Mouse (Mus musculus) urinary bladder, adult 18-20 months (tissue): Measurements from ENCODE around the gene Gaa.
"Not testable (repeated sequence)": the region's sequence is repeated elsewhere in the genome, so short reads cannot be mapped to it uniquely, and the experiment has no call there.

ENCODE experiments used
- DNase-seq, 2 experiments: peaks; one replicate each; pipeline ENCODE4 v3.0.0; 2022; ENCODE audit warnings: low spot score in 2 of 2, mixed read lengths in 2 of 2

The Gaa gene

DNA sequence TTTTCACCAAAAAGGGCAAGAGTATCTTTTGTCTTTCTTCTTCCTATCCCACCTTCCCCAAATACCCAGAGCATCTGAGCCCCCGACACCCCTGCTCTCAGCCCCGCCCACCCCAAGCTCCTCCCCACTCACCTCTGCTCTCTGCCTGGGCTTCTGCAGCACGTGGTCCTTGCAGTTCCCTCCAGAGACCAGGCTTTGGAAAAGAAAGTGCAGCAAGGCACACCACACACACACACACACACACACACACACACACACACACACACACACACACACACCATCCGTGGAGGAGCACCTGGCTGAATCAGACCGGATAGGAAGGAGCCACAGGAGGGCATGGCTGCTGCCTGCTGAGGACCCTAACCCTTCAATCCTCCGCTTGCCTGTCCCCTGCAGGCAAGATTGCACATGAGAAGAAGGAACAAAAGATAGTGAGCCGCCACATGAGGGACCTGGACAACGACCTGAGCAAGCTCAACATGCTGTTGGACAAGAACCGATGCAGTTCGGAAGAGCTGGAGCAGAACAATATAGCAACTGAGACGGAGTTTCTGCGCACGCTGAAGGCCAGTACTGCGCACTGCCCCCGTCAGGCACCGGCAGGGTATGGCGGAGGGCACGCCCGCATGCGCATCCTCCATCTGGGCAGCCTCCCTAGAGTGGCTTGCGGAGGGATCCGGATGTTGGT is 14.7 kb upstream of the Gaa start:
- no peak for DNase-seq

DNA sequence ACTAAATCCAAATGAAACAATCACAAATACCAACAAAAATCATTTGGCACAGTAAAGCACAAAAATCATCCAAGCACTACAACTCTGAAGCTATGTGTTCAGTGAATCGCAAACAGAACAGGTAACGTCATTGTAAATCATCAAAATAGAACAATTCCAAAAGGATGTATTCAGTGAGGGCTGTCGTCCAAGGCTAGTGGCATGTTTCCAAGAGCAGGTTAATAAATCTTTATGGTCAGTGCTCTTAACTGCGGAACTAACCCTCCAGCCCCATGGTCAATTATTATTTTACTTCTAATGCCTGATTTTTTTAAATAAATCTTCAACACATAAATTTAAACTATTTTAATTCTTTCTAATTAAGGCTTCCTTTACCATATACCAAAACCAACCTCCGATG is 11.1 kb upstream of the Gaa start:
- not testable (repeated sequence) for DNase-seq

DNA sequence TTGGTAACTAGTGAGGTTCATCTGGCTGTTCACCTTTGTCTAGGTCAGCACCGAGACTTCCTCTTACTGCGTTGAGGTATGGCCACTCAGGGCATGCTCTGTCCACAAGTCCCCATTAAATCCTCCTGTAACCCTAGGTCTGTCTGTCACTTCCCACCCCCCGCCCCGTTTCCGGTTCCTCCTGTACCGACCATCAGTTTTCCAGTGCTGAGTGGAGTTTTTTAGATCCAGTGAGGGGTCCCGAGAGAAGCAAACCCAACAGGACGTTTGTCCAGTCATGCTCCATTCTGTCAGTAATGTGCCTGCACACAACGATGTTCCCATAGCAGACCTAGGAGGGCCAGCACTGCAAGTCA is 9.5 kb upstream of the Gaa start:
- DNase-seq, result no peak

DNA sequence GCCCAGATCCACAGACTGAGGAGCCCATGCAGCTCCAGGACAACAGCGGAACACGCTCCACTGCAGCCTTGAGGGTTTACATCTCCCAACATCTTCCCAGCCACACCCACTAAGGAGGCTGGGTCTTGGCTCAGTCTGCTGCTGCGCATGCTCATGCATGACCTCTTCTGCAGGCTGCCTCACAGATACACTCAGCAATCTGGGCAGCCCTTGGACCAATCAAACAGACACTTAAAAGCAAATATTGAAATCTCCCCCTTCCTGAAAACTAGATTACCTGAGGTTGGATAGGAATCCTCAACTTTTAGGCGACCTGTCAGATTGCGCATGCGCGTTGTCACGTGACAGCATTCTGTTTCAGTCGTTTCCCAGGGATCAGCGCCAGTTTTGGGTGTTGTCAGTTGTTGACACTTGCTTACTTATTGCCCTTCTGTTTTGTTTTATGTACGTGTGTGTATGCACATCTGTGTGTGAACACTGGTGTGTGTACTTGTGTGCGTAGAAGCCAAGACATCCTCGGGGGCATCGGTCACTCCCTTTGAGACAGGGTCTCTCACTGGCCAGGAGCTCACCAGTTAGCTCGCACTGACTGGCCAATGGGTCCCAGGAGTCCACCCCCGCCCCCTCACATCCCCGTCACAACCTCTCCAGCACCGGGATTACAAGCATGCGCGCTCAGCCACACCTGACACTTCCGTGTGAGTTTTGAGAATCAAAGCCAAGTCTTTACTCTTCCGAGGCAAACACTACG is 8.9 kb upstream of the Gaa start:
- peak; percentile 37 to 56 for DNase-seq

DNA sequence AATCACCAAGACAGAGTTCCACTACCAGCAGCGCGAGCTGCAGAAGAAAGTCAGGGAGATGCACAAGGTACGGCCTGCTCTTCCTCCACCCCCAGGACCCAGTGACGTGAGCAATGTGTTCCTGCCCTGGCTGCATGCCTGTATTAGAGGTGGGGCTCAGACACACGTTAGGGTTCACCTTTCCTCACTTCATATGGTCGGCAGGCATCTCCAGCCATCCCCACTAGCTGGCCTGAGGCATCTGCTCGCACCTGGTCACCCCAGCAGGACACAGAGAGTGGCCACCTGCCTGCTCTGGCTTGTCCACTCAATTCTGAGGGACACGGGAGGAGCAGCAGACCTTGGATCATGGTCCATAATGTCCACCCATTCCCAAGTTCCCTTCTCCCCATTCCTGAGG is 7.7 kb upstream of the Gaa start:
- DNase-seq, result no peak

DNA sequence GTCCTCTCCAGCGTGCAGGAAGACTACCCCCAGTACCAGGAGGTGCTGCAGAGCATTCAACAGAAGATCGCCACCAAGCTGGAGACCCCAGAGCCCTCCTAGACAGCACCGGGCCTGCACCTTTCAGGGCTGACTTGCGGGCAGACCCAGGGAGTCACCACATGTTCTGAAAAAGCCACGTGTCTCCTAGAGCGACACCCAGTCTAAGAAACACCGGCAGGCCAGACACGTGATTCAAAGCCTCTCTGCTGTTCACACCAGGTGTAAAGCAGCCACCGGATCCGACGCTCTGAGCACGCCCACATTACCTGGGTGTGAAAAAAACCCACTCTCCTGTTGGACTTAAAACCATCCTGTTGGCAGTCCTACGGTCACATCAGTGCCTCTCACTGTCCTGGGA is 3.3 kb upstream of the Gaa start:
- no peak for DNase-seq

DNA sequence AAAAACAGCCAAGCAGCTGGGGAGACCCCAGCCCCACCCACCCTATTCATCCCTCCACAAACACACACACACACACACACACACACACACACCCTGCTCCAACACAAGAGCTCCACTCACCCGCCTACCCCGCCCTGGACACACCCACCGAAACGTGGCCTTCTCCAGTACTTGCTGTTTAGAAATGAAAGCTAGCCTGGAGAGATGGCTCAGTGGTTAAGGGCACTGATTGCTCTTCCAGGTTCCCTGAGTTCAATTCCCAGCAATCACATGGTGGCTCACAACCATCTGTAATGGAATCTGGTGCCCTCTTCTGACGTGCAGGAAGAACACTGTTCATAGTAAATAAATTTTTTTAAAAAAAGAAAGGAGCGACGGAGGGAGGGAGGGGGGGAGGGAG is 1.9 kb upstream of the Gaa start:
- no peak for DNase-seq

DNA sequence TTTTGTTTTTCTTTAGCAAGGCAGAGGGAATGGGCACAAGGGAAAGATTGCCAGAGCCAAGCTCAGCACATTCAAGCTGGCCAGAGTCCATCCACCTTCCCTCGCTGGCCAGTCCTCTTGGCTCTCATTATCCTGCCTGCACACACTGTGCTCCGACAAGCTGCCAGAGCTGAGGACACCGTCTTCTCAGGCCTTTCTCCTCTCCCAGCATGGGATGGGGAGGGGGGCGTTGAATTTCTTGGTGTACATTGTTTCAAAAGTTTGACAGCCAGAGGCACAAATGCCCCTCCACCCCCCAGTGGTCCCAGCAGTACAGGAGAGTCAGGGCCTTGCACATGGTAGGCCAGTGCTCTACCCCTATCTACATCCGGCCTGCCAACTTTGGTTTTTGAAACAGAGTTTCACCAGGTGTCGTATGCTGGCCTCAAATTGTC is 429 bp upstream of the Gaa start:
- no peak for DNase-seq

DNA sequence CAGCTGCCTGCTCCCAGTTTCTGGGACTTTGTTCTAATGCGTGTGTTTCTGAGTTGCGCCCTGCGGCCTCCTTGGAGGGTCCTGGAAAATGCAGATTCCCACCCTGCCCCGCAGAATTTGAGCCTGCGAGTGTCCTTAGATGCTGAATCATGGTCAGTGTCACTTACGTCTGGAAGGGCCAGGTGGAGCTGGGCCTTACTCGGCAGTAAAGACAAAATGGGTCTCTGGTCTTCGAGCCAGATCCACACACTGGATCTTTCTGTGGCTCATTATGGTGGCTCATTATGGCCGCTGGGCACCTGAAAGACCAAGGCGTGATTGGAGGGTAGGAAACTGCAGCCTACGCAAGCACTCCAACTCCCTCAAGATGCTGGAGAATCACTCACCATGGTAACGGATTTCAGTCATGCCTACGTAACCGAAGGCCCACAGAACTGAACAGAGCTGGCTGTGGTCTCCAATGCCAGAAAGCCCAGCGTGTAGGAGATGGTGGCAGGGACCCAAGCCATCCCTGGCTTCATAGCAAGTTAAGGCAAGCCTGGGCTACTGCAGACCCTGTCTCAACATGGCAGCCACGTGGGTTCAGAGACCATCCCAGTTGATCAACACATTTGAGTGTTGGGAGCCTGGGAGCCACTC is 989 bp downstream of the Gaa start:
- no peak for DNase-seq

DNA sequence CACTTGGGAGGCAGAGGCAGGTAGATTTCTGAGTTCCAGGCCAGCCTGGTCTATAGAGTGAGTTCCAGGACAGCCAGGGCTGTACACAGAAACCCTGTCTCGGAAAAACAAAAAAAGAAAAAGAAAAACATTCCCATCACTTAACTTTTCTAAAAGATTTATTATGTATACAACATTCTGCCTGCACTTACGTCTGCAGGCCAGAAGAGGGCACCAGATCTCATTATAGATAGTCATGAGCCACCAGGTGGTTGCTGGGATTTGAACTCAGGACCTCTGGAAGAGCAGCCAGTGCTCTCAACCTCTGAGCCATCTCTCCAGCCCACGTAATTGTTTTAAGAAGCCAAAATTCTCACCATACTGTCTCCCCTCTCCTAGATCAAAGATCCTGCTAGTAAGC is 4.8 kb downstream of the Gaa start:
- DNase-seq, result not testable (repeated sequence)

DNA sequence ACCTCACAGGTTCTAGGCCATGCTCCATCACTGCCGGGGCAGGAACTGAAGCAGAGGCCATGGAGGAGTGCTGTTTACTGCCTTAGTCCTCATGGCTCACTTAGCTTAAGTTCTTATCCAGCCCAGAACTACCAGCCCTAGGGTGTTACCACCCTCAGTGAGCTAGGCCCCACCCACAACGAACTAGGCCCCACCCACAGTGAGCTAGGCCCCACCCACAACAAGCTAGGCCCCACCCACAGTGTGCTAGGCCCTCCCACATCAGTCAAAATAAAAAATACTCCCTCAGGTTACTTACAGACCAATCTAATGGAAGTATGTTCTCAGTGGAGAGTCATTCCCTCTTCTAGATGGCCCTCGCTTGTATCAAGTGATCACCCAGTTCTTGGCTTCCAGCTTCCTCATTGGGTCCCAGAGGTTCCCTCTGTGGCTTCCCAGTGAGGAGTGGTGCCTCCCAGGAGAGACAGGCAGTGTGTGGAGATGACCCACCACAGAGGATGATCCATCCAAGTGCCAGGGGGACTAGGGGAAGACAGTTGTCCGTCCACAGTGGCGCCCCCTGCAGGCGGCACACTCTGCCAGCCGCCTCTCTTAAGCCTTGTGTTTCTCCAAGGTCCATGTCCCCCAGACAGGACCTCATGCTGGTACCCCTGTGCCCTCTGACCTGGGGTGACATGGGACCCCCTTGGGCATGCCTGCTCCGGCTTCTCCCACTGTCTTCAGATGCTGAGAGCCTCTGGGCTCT is 5.7 kb downstream of the Gaa start:
- DNase-seq, result no peak

DNA sequence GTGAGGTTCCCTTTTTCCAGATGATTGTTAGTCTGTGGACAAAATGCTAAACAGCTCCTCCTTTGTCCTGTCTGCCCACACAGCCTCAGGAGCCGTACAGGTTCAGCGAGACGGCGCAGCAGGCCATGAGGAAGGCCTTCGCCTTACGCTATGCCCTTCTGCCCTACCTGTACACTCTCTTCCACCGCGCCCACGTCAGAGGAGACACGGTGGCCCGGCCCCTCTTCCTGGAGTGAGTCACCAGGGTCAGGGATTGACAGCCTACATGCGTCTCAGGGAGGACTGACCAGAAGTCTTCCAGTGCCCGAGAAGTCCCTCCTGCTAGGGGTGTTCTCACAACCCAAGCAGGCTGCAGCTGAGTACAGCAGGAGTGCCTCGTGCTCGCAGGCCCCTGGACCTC is 13.3 kb downstream of the Gaa start:
- DNase-seq, result peak in 1 of 2 experiments; percentile 57

DNA sequence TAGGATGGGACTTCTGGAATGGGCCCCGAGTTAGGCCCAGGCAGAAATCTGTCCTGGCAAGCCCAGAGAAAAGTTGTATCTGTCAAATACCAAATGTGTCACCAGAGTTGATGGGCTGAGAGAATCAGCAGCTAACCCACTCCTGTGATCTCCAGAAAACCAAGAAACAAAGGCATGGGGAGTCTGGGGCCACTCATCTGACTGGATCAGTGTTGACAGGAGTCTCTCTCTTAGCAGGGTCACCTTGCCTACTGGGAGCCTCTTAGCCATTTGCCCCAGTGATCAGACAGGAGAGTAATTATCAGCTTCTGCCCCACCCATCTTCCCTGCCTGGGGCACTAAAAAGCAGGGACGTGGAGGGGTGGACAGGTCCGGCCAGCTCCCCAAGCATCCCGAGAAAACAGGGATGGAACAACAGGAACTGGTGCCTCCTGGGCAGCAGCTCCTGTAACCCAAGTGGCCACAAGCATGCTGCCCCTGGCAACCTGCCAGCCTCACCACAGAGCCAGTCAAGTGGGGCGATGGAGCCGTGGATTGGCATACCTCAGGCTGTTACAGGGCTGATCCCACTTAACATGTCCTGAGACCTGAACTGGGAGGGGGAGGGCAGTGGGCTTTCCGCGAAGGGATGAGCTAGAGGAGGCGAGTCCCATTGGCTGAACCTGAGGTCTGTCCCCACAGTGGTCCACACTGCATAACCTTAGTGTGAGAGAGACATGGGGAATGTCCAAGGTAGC is 18.3 kb downstream of the Gaa start:
- DNase-seq, result no peak

DNA sequence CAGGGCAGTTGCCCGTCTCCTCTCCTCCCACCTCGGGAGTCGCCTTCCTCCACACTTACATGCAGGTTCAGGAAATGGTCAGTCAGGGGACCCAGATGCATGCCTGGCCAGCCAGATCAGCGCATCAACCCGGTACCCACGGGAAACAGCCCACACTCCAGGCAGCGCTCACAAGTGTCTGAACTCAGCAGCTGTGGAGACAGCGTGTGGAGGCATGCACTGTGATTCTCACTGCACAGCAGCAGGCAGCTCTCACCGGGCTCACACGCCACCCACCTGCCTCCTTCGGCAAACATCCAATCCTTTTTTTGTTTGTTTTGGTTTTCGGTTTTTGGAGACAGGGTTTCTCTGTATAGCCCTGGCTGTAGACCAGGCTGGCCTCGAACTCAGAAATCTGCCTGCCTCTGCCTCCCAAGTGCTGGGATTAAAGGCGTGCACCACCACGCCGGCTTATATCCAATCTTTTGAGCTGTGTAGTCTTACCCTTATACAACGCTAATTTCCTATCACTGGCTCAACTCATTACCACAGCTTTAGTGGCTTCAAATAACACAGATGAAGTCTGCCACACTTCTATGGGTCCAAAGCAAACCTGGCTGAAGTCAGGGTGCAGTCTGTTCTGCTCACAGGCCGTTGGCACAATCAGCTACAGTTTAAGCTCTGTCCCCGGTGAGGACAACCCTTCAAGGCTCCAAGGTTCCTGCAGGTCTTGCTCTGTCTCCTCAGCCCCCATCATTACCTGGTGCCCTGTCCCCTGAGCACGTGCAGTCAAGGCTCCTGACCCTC is 19.7 kb downstream of the Gaa start:
- DNase-seq, result no peak

DNA sequence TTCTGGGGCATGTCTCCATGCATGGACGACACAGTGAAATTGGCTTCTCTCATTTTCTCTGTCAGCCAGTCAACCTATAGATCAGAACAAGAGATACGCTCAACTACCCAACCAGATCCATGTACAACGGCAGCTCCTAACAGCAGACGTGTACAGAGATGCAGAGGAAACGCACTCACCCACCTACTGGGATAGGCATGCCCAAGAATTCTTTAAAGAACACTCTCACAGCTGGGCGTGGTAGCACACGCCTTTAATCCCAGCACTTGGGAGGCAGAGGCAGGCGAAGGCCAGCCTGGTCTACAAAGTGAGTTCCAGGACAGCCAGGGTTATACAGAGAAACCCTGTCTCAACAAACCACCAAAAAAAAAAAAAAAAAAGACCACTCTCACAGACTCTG is 25.2 kb downstream of the Gaa start:
- not testable (repeated sequence) for DNase-seq

DNA sequence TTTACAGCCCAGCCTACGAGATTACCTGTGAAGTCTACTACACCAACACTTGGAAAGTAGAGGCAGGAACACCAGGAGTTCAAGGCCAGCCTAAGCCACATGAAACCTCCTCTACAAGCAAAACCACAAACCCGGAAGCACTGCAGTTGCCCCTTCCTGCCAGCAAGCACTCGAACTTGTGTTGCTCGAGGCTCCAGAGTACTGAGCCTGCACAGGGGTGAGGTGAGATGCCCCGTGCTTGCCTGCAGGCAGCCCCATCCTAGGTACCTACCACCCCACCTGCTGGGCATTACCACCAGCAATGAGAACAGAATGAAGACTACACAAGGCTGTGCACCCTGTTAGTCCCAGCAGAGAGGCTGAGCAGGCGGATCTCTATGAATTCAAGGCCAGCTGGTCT is 30.3 kb downstream of the Gaa start:
- no peak for DNase-seq

DNA sequence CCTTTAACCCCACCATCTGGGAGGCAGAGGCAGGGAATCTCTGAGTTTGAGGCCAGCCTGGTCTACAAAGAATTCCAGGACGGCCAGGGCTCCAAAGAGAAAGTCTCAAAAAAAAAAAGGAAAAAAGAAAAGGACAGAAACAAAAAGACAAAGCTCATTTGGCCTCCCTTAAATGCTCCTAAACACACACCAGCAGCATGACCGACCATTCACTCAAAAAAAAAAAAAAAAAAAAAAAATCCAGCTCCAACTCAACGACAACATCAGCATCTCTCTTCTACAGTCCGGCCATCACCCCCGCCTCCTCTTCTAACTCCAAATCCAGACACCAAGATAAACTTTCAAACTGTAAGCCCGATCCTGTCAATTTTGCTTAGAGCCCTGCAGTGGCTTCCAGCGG is 31.2 kb downstream of the Gaa start:
- DNase-seq, result no peak

DNA sequence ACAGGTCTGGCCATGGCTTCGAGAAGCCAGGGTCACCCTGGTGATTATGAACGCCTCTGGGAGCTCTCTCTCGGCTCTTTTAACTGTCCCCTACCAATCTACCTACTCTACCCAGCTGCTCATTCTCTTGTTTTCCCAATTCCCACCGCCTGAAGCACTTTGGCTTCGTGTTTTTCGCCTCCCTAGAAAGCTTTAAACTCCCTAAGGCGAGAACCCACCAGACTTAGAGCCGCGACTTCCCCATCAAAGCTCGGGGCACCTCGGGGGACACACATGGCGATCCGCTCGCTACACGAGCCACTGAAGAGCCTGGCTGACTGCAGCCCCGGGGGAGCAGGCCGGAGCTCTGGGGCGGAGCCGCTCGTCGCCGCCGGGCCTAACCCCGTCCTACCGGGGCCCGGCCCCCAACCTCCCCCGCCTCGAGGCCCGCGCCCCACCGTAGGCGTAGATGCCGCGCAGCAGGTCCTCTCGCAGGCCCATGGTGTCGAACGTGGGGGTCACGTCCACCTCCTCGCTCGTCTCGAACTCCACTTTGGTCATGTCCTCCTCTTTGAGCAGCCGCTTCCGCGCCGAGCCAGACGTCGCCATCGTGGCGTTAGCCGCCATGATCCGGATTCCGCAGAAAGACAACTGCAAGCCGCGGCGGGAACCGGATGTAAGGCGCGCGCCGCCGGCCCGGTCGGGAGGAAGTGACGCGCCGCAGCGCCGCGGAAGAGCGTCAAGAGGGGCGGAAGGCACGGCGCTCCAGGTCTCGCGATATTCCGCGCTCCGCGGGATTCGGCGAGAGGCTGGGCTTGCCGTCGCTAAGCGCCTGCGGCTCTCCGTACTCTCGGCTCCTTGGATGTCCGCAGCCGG is 31.9 kb downstream of the Gaa start, which contains the start of gene Eif4a3:
TSS of gene Eif4a3 (minus strand) at position 699 of the 855 bp plus-strand sequence.
- DNase-seq, result peak; percentile 91 to 95

DNA sequence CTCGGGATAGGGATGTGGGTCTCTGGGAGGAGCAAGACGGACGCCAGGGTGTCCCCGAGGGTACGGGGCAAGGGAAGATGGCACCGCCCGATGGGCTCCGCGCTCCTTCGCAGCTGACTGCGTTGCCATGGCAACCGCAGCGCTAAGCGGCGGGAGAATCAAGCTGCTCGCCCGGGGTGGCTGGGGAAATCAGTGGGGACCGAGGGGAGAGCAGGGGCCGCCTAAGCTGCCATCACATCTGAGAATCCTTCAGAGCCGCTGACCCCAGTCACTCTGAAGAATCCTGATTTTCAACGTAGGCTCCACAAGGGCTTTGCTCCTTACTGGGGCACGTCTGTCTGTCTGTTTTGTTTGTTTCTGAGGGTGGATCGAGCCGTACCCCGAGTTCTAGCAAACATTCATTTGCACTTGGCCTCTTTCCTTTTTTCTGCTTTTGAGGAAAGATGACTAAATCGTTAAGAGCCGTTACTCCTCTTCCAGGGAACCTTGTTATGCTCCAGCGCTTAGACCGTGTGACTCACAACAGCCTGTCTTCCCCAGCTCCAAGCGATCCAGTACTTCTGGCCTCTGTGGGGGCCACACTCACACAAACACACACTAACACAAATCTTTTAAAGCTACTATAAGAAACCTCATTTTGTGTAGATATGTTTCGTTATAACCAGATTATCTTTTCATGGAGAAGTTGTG is 32.7 kb downstream of the Gaa start:
- DNase-seq, result no peak
